ENCODE assay signal across 23 mouse cellular contexts in genomic region chr3:149837921-149838320, GRCm38 (mm10).
DNase-seq lines count a peak whose midpoint lies in the region; ATAC-seq and TF ChIP-seq lines count a peak whose summit lies in the region.
"Had no signal": no experiment of that assay in that cellular context is flagged by ENCODE, and none has a peak within 500 bp of the region (broad histone marks: within the 10 kb centered on the region; RNA-seq: fewer than 3 reads in every experiment).

No protein-coding gene starts in this region.

- peak; percentile 50; the same call in 1 of the 2 replicates for ATAC-seq in forebrain, embryonic 13.5 days
- ATAC-seq in forebrain, embryonic 16.5 days: no peak
- ATAC-seq in lung, embryonic 14.5 days (ENCODE audit: insufficient read depth): no peak
- ATAC-seq in megakaryocyte progenitor cell, adult 5-6 weeks (replicated peaks; ENCODE audit: poor library complexity): no peak
- ATAC-seq: CD4-positive, CD25-positive, alpha-beta regulatory T cell, adult 4 months; forebrain, postnatal 0 days had no signal

- peak; percentile 9 for DNase-seq in lung, embryonic 14.5 days
- no peak for DNase-seq in lung, postnatal 25 days (ENCODE audit: low spot score)
- peak; percentile 3 for DNase-seq in Muller cell, postnatal 12 days (ENCODE audit: inconsistent ontology term)
- DNase-seq in limb, embryonic 10.5 days (ENCODE audit: low spot score): no peak
- DNase-seq: adrenal gland, adult 2 months; adrenal gland, postnatal 14 days; adrenal gland, postnatal 36 days; B cell, adult 2 months; cerebellum, adult 11-12 months; cerebellum, adult 2 months; cerebellum, adult 9-10 months; cerebellum, postnatal 10 days; cerebellum, postnatal 25 days; forebrain, postnatal 0 days had no signal

- no peaks in the 10 kb centered on the region for H3K9me3 ChIP-seq in forebrain, embryonic 13.5 days (replicated peaks)
- H3K9me3 ChIP-seq in forebrain, embryonic 16.5 days (ENCODE audit: control insufficient read depth, low read length): no peaks in the 10 kb centered on the region
- H3K9me3 ChIP-seq in lung, embryonic 14.5 days (ENCODE audit: low read depth, low read length): no peaks in the 10 kb centered on the region
- no peaks in the 10 kb centered on the region for H3K9me3 ChIP-seq in limb, embryonic 10.5 days (replicated peaks)
- H3K9me3 ChIP-seq: embryonic facial prominence, embryonic 10.5 days; embryonic facial prominence, embryonic 12.5 days; forebrain, embryonic 12.5 days had no signal

- no peak overlapping the region for H3K4me3 ChIP-seq in forebrain, embryonic 13.5 days
- H3K4me3 ChIP-seq in forebrain, embryonic 16.5 days (replicated peaks; ENCODE audit: low read length): no peak overlapping the region
- no peak overlapping the region for H3K4me3 ChIP-seq in lung, embryonic 14.5 days (ENCODE audit: low read depth, low read length)
- H3K4me3 ChIP-seq in limb, embryonic 10.5 days: no peak overlapping the region
- H3K4me3 ChIP-seq: embryonic facial prominence, embryonic 10.5 days; embryonic facial prominence, embryonic 12.5 days; forebrain, embryonic 12.5 days had no signal

- peaks cover 8% of the 10 kb centered on the region; the same call in 1 of the 2 replicates for H3K4me1 ChIP-seq in forebrain, embryonic 13.5 days
- no peaks in the 10 kb centered on the region for H3K4me1 ChIP-seq in forebrain, embryonic 16.5 days (replicated peaks; ENCODE audit: control insufficient read depth, insufficient read depth, low read length)
- H3K4me1 ChIP-seq in lung, embryonic 14.5 days (ENCODE audit: insufficient read depth): no peaks in the 10 kb centered on the region
- H3K4me1 ChIP-seq in limb, embryonic 10.5 days: peaks cover 43% of the 10 kb centered on the region
- H3K4me1 ChIP-seq: forebrain, embryonic 12.5 days had no signal

- H3K4me2 ChIP-seq in forebrain, embryonic 13.5 days: no peak overlapping the region
- H3K4me2 ChIP-seq in forebrain, embryonic 16.5 days (ENCODE audit: low read length): no peak overlapping the region
- H3K4me2 ChIP-seq in lung, embryonic 14.5 days: no peak overlapping the region
- H3K4me2 ChIP-seq: embryonic facial prominence, embryonic 12.5 days; forebrain, embryonic 12.5 days had no signal

- no peaks in the 10 kb centered on the region for H3K36me3 ChIP-seq in forebrain, embryonic 13.5 days (ENCODE audit: poor library complexity, severe bottlenecking)
- no peaks in the 10 kb centered on the region for H3K36me3 ChIP-seq in forebrain, embryonic 16.5 days (ENCODE audit: control insufficient read depth, insufficient read depth)
- no peaks in the 10 kb centered on the region for H3K36me3 ChIP-seq in lung, embryonic 14.5 days (ENCODE audit: insufficient read depth)
- H3K36me3 ChIP-seq in limb, embryonic 10.5 days: no peaks in the 10 kb centered on the region
- H3K36me3 ChIP-seq: embryonic facial prominence, embryonic 10.5 days; embryonic facial prominence, embryonic 12.5 days; forebrain, embryonic 12.5 days; G1E had no signal

- H3K9ac ChIP-seq in forebrain, embryonic 13.5 days: no peak overlapping the region
- H3K9ac ChIP-seq in forebrain, embryonic 16.5 days (replicated peaks; ENCODE audit: low read depth, low read length): no peak overlapping the region
- no peak overlapping the region for H3K9ac ChIP-seq in lung, embryonic 14.5 days
- H3K9ac ChIP-seq: embryonic facial prominence, embryonic 12.5 days; forebrain, embryonic 12.5 days; forebrain, postnatal 0 days had no signal

- TF ChIP-seq CTCF in lung, embryonic 14.5 days (IDR thresholded peaks at IDR 0.05; ENCODE audit: low read depth): no peak

- H3K27ac ChIP-seq in forebrain, embryonic 13.5 days: no peak overlapping the region
- no peak overlapping the region for H3K27ac ChIP-seq in forebrain, embryonic 16.5 days (ENCODE audit: low read length)
- H3K27ac ChIP-seq in lung, embryonic 14.5 days (ENCODE audit: low read depth): no peak overlapping the region
- H3K27ac ChIP-seq in limb, embryonic 10.5 days: peak overlapping the region; percentile 19; the same call in 1 of the 2 replicates
- H3K27ac ChIP-seq: embryonic facial prominence, embryonic 10.5 days; embryonic facial prominence, embryonic 12.5 days; forebrain, embryonic 12.5 days had no signal

- no peaks in the 10 kb centered on the region for H3K27me3 ChIP-seq in forebrain, embryonic 13.5 days
- no peaks in the 10 kb centered on the region for H3K27me3 ChIP-seq in forebrain, embryonic 16.5 days (replicated peaks; ENCODE audit: control insufficient read depth, insufficient read depth, low read length)
- H3K27me3 ChIP-seq in lung, embryonic 14.5 days (ENCODE audit: insufficient read depth, low read length): no peaks in the 10 kb centered on the region
- H3K27me3 ChIP-seq in limb, embryonic 10.5 days (ENCODE audit: low read depth, poor library complexity, severe bottlenecking): no peaks in the 10 kb centered on the region
- H3K27me3 ChIP-seq: CH12.LX had no signal

Comparison
In these comparisons a context has a peak if more than half of its experiments do, and no peak if none do; other contexts are left out.
1. DNase-seq: peak in lung, embryonic 14.5 days (single experiment) and Muller cell, postnatal 12 days (single experiment); none in lung, postnatal 25 days (single experiment) and limb, embryonic 10.5 days (single experiment).